Mouse (Mus musculus): Measurements from ENCODE around the gene Acat2.

DNA sequence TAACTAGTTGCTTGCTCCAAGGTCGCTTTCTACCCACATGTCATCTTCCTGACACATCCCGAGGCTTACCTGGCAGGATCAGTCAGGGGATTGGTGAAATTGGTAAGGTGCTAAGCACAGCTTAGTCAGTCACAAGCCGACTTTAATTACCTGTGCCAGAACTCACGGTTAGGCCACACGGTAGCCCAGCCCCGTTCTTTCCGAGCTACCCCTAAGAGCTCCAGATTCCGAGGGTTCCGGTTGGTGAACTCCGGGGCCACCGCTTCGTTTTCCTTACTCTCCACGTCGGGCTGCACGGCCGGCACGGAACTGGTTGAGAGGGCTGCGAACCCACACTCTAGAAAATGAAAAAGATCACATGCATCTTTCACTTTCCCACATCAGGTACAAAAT lies 45.1 kb downstream of the Acat2 start, which contains the start of gene Tcp1:
- TF ChIP-seq GATA1 (IDR thresholded peaks at IDR 0.05; ENCODE audit: borderline replicate concordance, low read length) (no peak), FLI1 (IDR thresholded peaks at IDR 0.05; ENCODE audit: low read length) (no peak)
